11 mouse cellular contexts compared by ENCODE assay signal in genomic region chr9:119155826-119156225, GRCm38 (mm10). TPM values are rescaled to one million over a fixed set of nuclear protein-coding genes. Genes with fewer than 3 reads are reported as not detected.
DNase-seq lines count a peak whose midpoint lies in the region; ATAC-seq lines count a peak whose summit lies in the region.
"Had no signal": no experiment of that assay in that cellular context is flagged by ENCODE, and none has a peak within 500 bp of the region (broad histone marks: within the 10 kb centered on the region; RNA-seq: fewer than 3 reads in every experiment).

No protein-coding gene starts in this region.

- peaks cover 11% of the 10 kb centered on the region for H3K4me1 ChIP-seq in midbrain, embryonic 10.5 days
- no peaks in the 10 kb centered on the region; the same call in 1 of the 2 replicates for H3K4me1 ChIP-seq in midbrain, embryonic 11.5 days (ENCODE audit: control insufficient read depth, insufficient read depth, low read length)
- no peaks in the 10 kb centered on the region for H3K4me1 ChIP-seq in intestine, embryonic 16.5 days (ENCODE audit: control insufficient read depth, insufficient read depth, low read length)
- H3K4me1 ChIP-seq in midbrain, embryonic 15.5 days: 0 out of 2 replicates have a peak, but pooled peaks cover 6% of the 10 kb centered on the region

- peak overlapping the region; percentile 64; the same call in 1 of the 2 replicates for H3K4me3 ChIP-seq in midbrain, embryonic 10.5 days
- no peak overlapping the region for H3K4me3 ChIP-seq in midbrain, embryonic 11.5 days (ENCODE audit: low read depth, low read length)
- H3K4me3 ChIP-seq in intestine, embryonic 16.5 days (ENCODE audit: low read length): no peak overlapping the region
- H3K4me3 ChIP-seq in midbrain, embryonic 15.5 days: no peak overlapping the region

- H3K4me2 ChIP-seq in midbrain, embryonic 11.5 days: no peak overlapping the region
- 0 out of 2 replicates have a peak overlapping the region, but pooled peaks have one; percentile 12 for H3K4me2 ChIP-seq in intestine, embryonic 16.5 days (ENCODE audit: low read depth, low read length)
- peak overlapping the region; percentile 66 for H3K4me2 ChIP-seq in midbrain, embryonic 15.5 days

- peaks cover 34% of the 10 kb centered on the region for H3K27me3 ChIP-seq in midbrain, embryonic 10.5 days (ENCODE audit: low read depth, poor library complexity, severe bottlenecking)
- peaks cover 7% of the 10 kb centered on the region for H3K27me3 ChIP-seq in midbrain, embryonic 11.5 days (ENCODE audit: control insufficient read depth, insufficient read depth, low read length)
- 0 out of 2 replicates have a peak, but pooled peaks cover 2% of the 10 kb centered on the region for H3K27me3 ChIP-seq in intestine, embryonic 16.5 days (replicated peaks; ENCODE audit: control insufficient read depth, insufficient read depth, low read length)
- H3K27me3 ChIP-seq in midbrain, embryonic 15.5 days (replicated peaks): peaks cover 10% of the 10 kb centered on the region

- peak; percentile 24 for DNase-seq in adrenal gland, postnatal 25 days
- no peak for DNase-seq in adrenal gland, adult (ENCODE audit: inconsistent age in 2 of 2, low spot score in 1 of 2)
- DNase-seq in midbrain, embryonic 10.5 days (ENCODE audit: low spot score): no peak
- no peak for DNase-seq in midbrain, embryonic 11.5 days (ENCODE audit: low spot score, missing footprints)
- DNase-seq in yolk sac, embryonic 10.5 days (ENCODE audit: low spot score): no peak
- no peak for DNase-seq in cerebellum, postnatal 25 days

- no peak for ATAC-seq in midbrain, embryonic 11.5 days (ENCODE audit: low FRiP score)
- 0 out of 2 replicates have a peak, but pooled peaks have one; percentile 14 for ATAC-seq in intestine, embryonic 16.5 days
- no peak; the same call in 1 of the 2 replicates for ATAC-seq in midbrain, embryonic 15.5 days (replicated peaks)

- 54% methylated on average over 7 of the region's 7 CpGs for WGBS in midbrain, embryonic 10.5 days
- WGBS in midbrain, embryonic 11.5 days: 56% methylated on average over 7 of the region's 7 CpGs
- WGBS in intestine, embryonic 16.5 days: 58% methylated on average over 7 of the region's 7 CpGs
- 54% methylated on average over 7 of the region's 7 CpGs for WGBS in midbrain, embryonic 15.5 days

- H3K27ac ChIP-seq in midbrain, embryonic 10.5 days (replicated peaks): no peak overlapping the region
- H3K27ac ChIP-seq in midbrain, embryonic 11.5 days (ENCODE audit: low read depth, low read length): no peak overlapping the region
- no peak overlapping the region for H3K27ac ChIP-seq in intestine, embryonic 16.5 days (ENCODE audit: low read length)
- no peak overlapping the region for H3K27ac ChIP-seq in midbrain, embryonic 15.5 days

- no peaks in the 10 kb centered on the region for H3K9me3 ChIP-seq in midbrain, embryonic 10.5 days (replicated peaks)
- H3K9me3 ChIP-seq in midbrain, embryonic 11.5 days (ENCODE audit: control insufficient read depth, low read length): no peaks in the 10 kb centered on the region
- no peaks in the 10 kb centered on the region for H3K9me3 ChIP-seq in intestine, embryonic 16.5 days (ENCODE audit: control insufficient read depth, low read length)
- H3K9me3 ChIP-seq in midbrain, embryonic 15.5 days: no peaks in the 10 kb centered on the region
- H3K9me3 ChIP-seq: megakaryocyte, embryonic 14.5 days had no signal

- H3K9ac ChIP-seq in midbrain, embryonic 11.5 days (ENCODE audit: low read length): no peak overlapping the region
- H3K9ac ChIP-seq in intestine, embryonic 16.5 days (ENCODE audit: low read depth, low read length): no peak overlapping the region
- H3K9ac ChIP-seq in midbrain, embryonic 15.5 days: no peak overlapping the region

- no peaks in the 10 kb centered on the region for H3K36me3 ChIP-seq in midbrain, embryonic 10.5 days
- no peaks in the 10 kb centered on the region for H3K36me3 ChIP-seq in midbrain, embryonic 11.5 days (ENCODE audit: control insufficient read depth, insufficient read depth, low read length)
- H3K36me3 ChIP-seq in intestine, embryonic 16.5 days (ENCODE audit: control insufficient read depth, insufficient read depth, low read length): no peaks in the 10 kb centered on the region
- no peaks in the 10 kb centered on the region for H3K36me3 ChIP-seq in midbrain, embryonic 15.5 days (replicated peaks)

RNA-seq across cellular contexts. Expression of gene Acaa1b, which starts 1.1 kb away (rescaled TPM):
- total RNA-seq in adrenal gland, postnatal 25 days (2021): 10.8 and 12.1 TPM in 2 replicates
- 1.5 and 1.9 TPM in 2 replicates for polyA plus RNA-seq in midbrain, embryonic 10.5 days (2016; fragmentation: Nextera tagmentation; extraction: Ambion mirVana)
- 1.0 and 1.4 TPM in 2 replicates for polyA plus RNA-seq in midbrain, embryonic 11.5 days (2014; fragmentation: Nextera tagmentation; extraction: Ambion mirVana)
- 3.1 and 3.7 TPM in 2 replicates for polyA plus RNA-seq in intestine, embryonic 16.5 days (2015; fragmentation: Nextera tagmentation; extraction: Ambion mirVana)
- polyA plus RNA-seq in midbrain, embryonic 15.5 days (2015; fragmentation: Nextera tagmentation; extraction: Ambion mirVana): 2.2 and 3.5 TPM in 2 replicates

RNA-seq across cellular contexts. Expression of gene Gm47289, which starts 3.1 kb away (rescaled TPM):
- total RNA-seq in adrenal gland, postnatal 25 days (2021): not detected in 2 replicates
- polyA plus RNA-seq in midbrain, embryonic 10.5 days (2016; fragmentation: Nextera tagmentation; extraction: Ambion mirVana): not detected in 2 replicates
- not detected in 2 replicates for polyA plus RNA-seq in midbrain, embryonic 11.5 days (2014; fragmentation: Nextera tagmentation; extraction: Ambion mirVana)
- not detected in 2 replicates for polyA plus RNA-seq in intestine, embryonic 16.5 days (2015; fragmentation: Nextera tagmentation; extraction: Ambion mirVana)
- polyA plus RNA-seq in midbrain, embryonic 15.5 days (2015; fragmentation: Nextera tagmentation; extraction: Ambion mirVana): not detected in 2 replicates
- polyA plus RNA-seq: frontal cortex, adult 2 months; stomach, embryonic 16.5 days had no signal

RNA-seq across cellular contexts. Expression of gene Slc22a13, which starts 53.1 kb away (rescaled TPM):
- not detected in 2 replicates for total RNA-seq in adrenal gland, postnatal 25 days (2021)
- polyA plus RNA-seq in midbrain, embryonic 10.5 days (2016; fragmentation: Nextera tagmentation; extraction: Ambion mirVana): not detected in 2 replicates
- polyA plus RNA-seq in midbrain, embryonic 11.5 days (2014; fragmentation: Nextera tagmentation; extraction: Ambion mirVana): not detected in 2 replicates
- polyA plus RNA-seq in intestine, embryonic 16.5 days (2015; fragmentation: Nextera tagmentation; extraction: Ambion mirVana): not detected in 2 replicates
- not detected in 2 replicates for polyA plus RNA-seq in midbrain, embryonic 15.5 days (2015; fragmentation: Nextera tagmentation; extraction: Ambion mirVana)
- polyA plus RNA-seq: frontal cortex, adult 2 months; stomach, embryonic 16.5 days had no signal

RNA-seq across cellular contexts. Expression of gene Dlec1, which starts 53.5 kb away (rescaled TPM):
- total RNA-seq in adrenal gland, postnatal 25 days (2021): 1.1 and 3.0 TPM in 2 replicates
- 0.58 and 0.82 TPM in 2 replicates for polyA plus RNA-seq in midbrain, embryonic 10.5 days (2016; fragmentation: Nextera tagmentation; extraction: Ambion mirVana)
- polyA plus RNA-seq in midbrain, embryonic 11.5 days (2014; fragmentation: Nextera tagmentation; extraction: Ambion mirVana): 0.51 and 0.65 TPM in 2 replicates
- 0.31 and 0.43 TPM in 2 replicates for polyA plus RNA-seq in intestine, embryonic 16.5 days (2015; fragmentation: Nextera tagmentation; extraction: Ambion mirVana)
- 0.94 and 1.0 TPM in 2 replicates for polyA plus RNA-seq in midbrain, embryonic 15.5 days (2015; fragmentation: Nextera tagmentation; extraction: Ambion mirVana)
